Mouse (Mus musculus) small intestine, adult 2 months (tissue): Measurements from ENCODE around the gene Dlgap1.

ENCODE experiments used
- CTCF ChIP-seq: fragments of 200-500 bp; IDR thresholded peaks from 2 replicates; pipeline ENCODE4 v1.5.1; 2012; ENCODE audit warnings: low read depth, mild to moderate bottlenecking, control low read depth, inconsistent platforms, low read length, moderate library complexity, mixed read lengths; ENCODE audit not compliant: insufficient replicate concordance, insufficient read length; ENCODE audit errors: extremely low read depth
- POLR2A ChIP-seq: fragments of 200-500 bp; IDR thresholded peaks from 2 replicates; pipeline ENCODE4 v1.6.1; 2012; ENCODE audit warnings: low read depth, mild to moderate bottlenecking, control low read depth, inconsistent platforms, low read length, moderate library complexity

- TF ChIP-seq CTCF = no peak
- no peak for TF ChIP-seq POLR2A
Observed at GRCm38 (mm10) chr17:70722146-70722545, 753.3 kb downstream of the Dlgap1 start.
